12 mouse cellular contexts compared by ENCODE assay signal in the genomic region with DNA sequence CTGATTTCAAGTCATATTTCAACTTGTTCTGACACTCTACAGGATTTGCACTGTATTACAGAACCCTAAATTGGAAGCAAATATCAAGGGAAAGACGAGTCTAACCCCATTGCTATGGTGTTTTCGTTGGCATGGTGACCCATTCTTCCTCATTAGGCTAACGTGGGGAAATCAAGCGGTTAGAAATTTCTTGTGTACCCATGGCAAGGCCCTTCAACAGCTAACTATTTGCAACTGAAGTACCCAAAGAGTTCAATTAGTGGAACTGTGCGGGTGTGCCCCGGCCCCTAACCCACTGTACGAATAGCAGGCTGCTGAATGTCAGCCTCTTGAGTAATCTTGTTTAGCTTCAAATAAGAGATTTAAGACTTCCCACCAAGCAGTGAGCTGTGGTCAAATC.
DNase-seq lines count a peak whose midpoint lies in the region; ATAC-seq and TF ChIP-seq lines count a peak whose summit lies in the region.
"Had no signal": no experiment of that assay in that cellular context is flagged by ENCODE, and none has a peak within 500 bp of the region (broad histone marks: within the 10 kb centered on the region; RNA-seq: fewer than 3 reads in every experiment).

No protein-coding gene starts in this region.

- peak; percentile 76; the same call in 1 of the 2 replicates for ATAC-seq in embryonic facial prominence, embryonic 11.5 days (replicated peaks; ENCODE audit: insufficient number of reproducible peaks, low FRiP score, low TSS enrichment, low read depth)
- peak; percentile 53; the same call in 1 of the 2 replicates for ATAC-seq in hindbrain, embryonic 14.5 days (ENCODE audit: low FRiP score)
- no peak for ATAC-seq in midbrain, postnatal 0 days (ENCODE audit: low FRiP score)
- ATAC-seq in erythroblast, adult 5-6 weeks (replicated peaks; ENCODE audit: low FRiP score, poor library complexity, severe bottlenecking): no peak

- H3K4me3 ChIP-seq in embryonic facial prominence, embryonic 11.5 days (ENCODE audit: low read depth, low read length): no peak overlapping the region
- H3K4me3 ChIP-seq in hindbrain, embryonic 14.5 days (replicated peaks; ENCODE audit: low read length): no peak overlapping the region
- no peak overlapping the region for H3K4me3 ChIP-seq in midbrain, postnatal 0 days (ENCODE audit: low read depth, low read length)
- H3K4me3 ChIP-seq: limb, embryonic 12.5 days; lung, embryonic 15.5 days had no signal

- no peak for TF ChIP-seq CTCF in midbrain, postnatal 0 days (IDR thresholded peaks at IDR 0.05)

- H3K4me2 ChIP-seq in embryonic facial prominence, embryonic 11.5 days (ENCODE audit: low read depth, low read length): no peak overlapping the region
- no peak overlapping the region for H3K4me2 ChIP-seq in hindbrain, embryonic 14.5 days (replicated peaks)
- no peak overlapping the region for H3K4me2 ChIP-seq in midbrain, postnatal 0 days (ENCODE audit: low read depth, low read length, poor library complexity, severe bottlenecking)
- H3K4me2 ChIP-seq: limb, embryonic 12.5 days; lung, embryonic 15.5 days had no signal

- H3K27me3 ChIP-seq in embryonic facial prominence, embryonic 11.5 days (ENCODE audit: control insufficient read depth, insufficient read depth, low read length): no peaks in the 10 kb centered on the region
- no peaks in the 10 kb centered on the region for H3K27me3 ChIP-seq in hindbrain, embryonic 14.5 days (ENCODE audit: control insufficient read depth, insufficient read depth, low read length)
- no peaks in the 10 kb centered on the region for H3K27me3 ChIP-seq in midbrain, postnatal 0 days (ENCODE audit: insufficient read depth, low read length)
- H3K27me3 ChIP-seq: limb, embryonic 12.5 days; lung, embryonic 15.5 days had no signal

- no peak overlapping the region for H3K9ac ChIP-seq in embryonic facial prominence, embryonic 11.5 days (replicated peaks; ENCODE audit: low read length)
- H3K9ac ChIP-seq in hindbrain, embryonic 14.5 days: no peak overlapping the region
- H3K9ac ChIP-seq in midbrain, postnatal 0 days (replicated peaks; ENCODE audit: low read length, poor library complexity, severe bottlenecking): no peak overlapping the region
- H3K9ac ChIP-seq: limb, embryonic 12.5 days; lung, embryonic 15.5 days had no signal

- no peaks in the 10 kb centered on the region for H3K36me3 ChIP-seq in embryonic facial prominence, embryonic 11.5 days (replicated peaks; ENCODE audit: control insufficient read depth, insufficient read depth, low read depth, low read length)
- H3K36me3 ChIP-seq in hindbrain, embryonic 14.5 days (replicated peaks; ENCODE audit: control insufficient read depth, insufficient read depth): no peaks in the 10 kb centered on the region
- H3K36me3 ChIP-seq in midbrain, postnatal 0 days (ENCODE audit: insufficient read depth, low read length): no peaks in the 10 kb centered on the region
- H3K36me3 ChIP-seq: limb, embryonic 12.5 days; lung, embryonic 15.5 days had no signal

- H3K4me1 ChIP-seq in embryonic facial prominence, embryonic 11.5 days (ENCODE audit: control insufficient read depth, insufficient read depth, low read length): no peaks in the 10 kb centered on the region
- H3K4me1 ChIP-seq in hindbrain, embryonic 14.5 days (replicated peaks; ENCODE audit: control insufficient read depth, insufficient read depth, low read length): peaks cover 8% of the 10 kb centered on the region; the same call in 1 of the 2 replicates
- no peaks in the 10 kb centered on the region for H3K4me1 ChIP-seq in midbrain, postnatal 0 days (ENCODE audit: insufficient read depth, low read length)
- H3K4me1 ChIP-seq: lung, embryonic 15.5 days had no signal

- H3K27ac ChIP-seq in embryonic facial prominence, embryonic 11.5 days (replicated peaks; ENCODE audit: low read depth, low read length): no peak overlapping the region
- H3K27ac ChIP-seq in hindbrain, embryonic 14.5 days: no peak overlapping the region
- H3K27ac ChIP-seq in midbrain, postnatal 0 days (ENCODE audit: low read depth, low read length): no peak overlapping the region
- H3K27ac ChIP-seq: limb, embryonic 12.5 days; lung, embryonic 15.5 days had no signal

- no peaks in the 10 kb centered on the region for H3K9me3 ChIP-seq in embryonic facial prominence, embryonic 11.5 days (replicated peaks; ENCODE audit: control insufficient read depth, low read length)
- no peaks in the 10 kb centered on the region for H3K9me3 ChIP-seq in hindbrain, embryonic 14.5 days (ENCODE audit: control insufficient read depth, low read length)
- no peaks in the 10 kb centered on the region for H3K9me3 ChIP-seq in midbrain, postnatal 0 days (ENCODE audit: low read length)
- H3K9me3 ChIP-seq: limb, embryonic 12.5 days; lung, embryonic 15.5 days had no signal

- WGBS in embryonic facial prominence, embryonic 11.5 days: 59% methylated on average over 7 of the region's 7 CpGs
- 34% methylated on average over 7 of the region's 7 CpGs for WGBS in hindbrain, embryonic 14.5 days
- WGBS in midbrain, postnatal 0 days: 22% methylated on average over 7 of the region's 7 CpGs

- DNase-seq in embryo, embryonic 10 days (ENCODE audit: low spot score): peak; percentile 57
- DNase-seq in embryonic facial prominence, embryonic 11.5 days (ENCODE audit: low spot score): peak; percentile 26
- no peak for DNase-seq in hindbrain, embryonic 14.5 days (ENCODE audit: low spot score)
- peak; percentile 24 for DNase-seq in midbrain, postnatal 0 days (ENCODE audit: low spot score)
- no peak for DNase-seq in gastrocnemius, postnatal 4 days (ENCODE audit: low spot score in 2 of 2)
- DNase-seq in cerebellum, adult 9-10 months: no peak
- DNase-seq: cerebellum, adult 8-10 months; heart, postnatal 4 days; thymus, postnatal 4 days had no signal

Comparison
In these comparisons a context has a peak if more than half of its experiments do, and no peak if none do; other contexts are left out.
1. DNase-seq: peak in embryo, embryonic 10 days (single experiment), embryonic facial prominence, embryonic 11.5 days (single experiment) and midbrain, postnatal 0 days (single experiment); none in hindbrain, embryonic 14.5 days (single experiment), gastrocnemius, postnatal 4 days (0 of 2) and cerebellum, adult 9-10 months (single experiment).
2. ATAC-seq: peak in embryonic facial prominence, embryonic 11.5 days (single experiment) and hindbrain, embryonic 14.5 days (single experiment); none in midbrain, postnatal 0 days (single experiment) and erythroblast, adult 5-6 weeks (single experiment).